Mouse (Mus musculus) ES-Bruce4 (cell line): Measurements from ENCODE around the gene Gm21994.
"Not testable (repeated sequence)": the region's sequence is repeated elsewhere in the genome, so short reads cannot be mapped to it uniquely, and the experiment has no call there.

ENCODE experiments used
- CTCF ChIP-seq: IDR thresholded peaks from one replicate; pipeline ENCODE4 v1.8.1; 2011; ENCODE audit warnings: low read depth, low read length
- EP300 ChIP-seq: IDR thresholded peaks from 2 replicates; pipeline ENCODE4 v1.6.1; 2011; ENCODE audit warnings: low read depth, low read length; ENCODE audit not compliant: insufficient read depth
- POLR2A ChIP-seq: IDR thresholded peaks from one replicate; pipeline ENCODE4 v1.8.1; 2011; ENCODE audit warnings: low read length; ENCODE audit not compliant: insufficient read depth

DNA sequence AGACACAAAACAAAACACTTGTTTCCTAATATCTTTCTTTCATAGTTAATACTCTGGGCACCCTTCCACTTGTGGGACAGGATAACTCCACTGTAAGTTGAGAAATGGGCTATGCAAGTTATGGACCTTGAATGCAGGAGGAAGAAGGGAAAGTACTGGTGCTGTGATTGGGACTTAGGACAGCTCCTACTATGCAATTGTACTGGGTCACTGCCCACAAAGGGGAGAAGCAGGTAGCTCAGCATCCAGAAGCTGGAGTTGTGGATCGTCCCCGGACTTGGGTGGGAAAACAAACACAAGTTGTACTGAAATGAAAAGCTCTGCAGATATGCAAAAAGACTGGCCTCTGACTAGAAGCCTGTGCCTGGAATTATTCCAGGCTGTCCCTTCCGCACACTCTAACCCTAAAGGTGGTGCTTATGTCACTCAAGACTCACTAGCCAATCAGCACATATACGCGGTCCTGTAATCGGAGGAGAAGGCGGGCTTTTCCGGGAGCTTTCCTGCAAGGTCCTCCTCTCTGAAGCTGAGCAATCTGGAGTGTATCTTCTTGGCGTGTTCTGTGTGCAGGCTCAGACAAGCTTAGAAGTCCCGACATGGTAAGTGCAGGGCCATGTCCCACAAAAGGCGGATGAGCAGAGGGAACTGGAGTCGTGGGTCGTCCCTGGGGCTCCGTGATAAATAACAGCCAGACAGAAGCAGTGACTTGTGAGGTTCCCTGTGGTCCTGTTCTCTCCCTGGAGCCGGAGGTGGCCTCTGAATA lies 37.6 kb downstream of the Gm21994 start, which contains the start of gene Zfp937:
- TF ChIP-seq CTCF, POLR2A, EP300: not testable (repeated sequence)
